22 mouse cellular contexts compared by ENCODE assay signal in the genomic region with DNA sequence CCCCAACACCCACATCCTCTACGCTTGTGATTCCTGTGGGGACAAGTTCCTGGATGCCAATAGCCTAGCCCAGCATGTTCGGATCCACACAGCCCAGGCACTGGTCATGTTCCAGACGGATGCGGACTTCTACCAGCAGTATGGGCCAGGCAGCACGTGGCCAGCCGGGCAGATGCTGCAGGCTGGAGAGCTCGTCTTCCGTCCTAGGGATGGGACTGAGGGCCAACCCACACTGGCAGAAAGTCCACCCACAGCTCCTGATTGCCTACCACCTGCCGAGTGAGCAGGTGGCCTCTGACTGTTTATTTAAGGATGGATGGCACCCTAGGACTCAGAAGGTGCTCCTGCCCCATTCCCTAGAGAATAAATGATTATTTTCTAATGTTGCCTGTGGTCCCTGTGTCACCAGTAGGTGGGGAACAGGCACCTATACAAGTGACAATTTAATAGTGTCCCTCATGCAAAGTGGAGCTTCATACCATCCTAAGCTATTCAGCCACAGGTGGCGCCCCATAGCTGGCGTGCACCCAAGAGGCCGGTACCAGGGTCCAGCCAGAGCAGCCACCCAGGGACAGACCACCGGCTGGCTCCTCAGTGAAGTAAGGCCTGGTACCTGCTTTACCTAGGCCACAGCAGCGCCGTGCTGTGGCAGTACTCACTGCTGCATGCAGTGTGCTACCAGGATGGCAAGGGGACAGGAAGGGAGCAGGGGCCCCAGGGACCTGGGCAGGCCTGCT. TPM values are rescaled to one million over a fixed set of nuclear protein-coding genes. Genes with fewer than 3 reads are reported as not detected.
DNase-seq lines count a peak whose midpoint lies in the region; ATAC-seq and TF ChIP-seq lines count a peak whose summit lies in the region.
"Had no signal": no experiment of that assay in that cellular context is flagged by ENCODE, and none has a peak within 500 bp of the region (broad histone marks: within the 10 kb centered on the region; RNA-seq: fewer than 3 reads in every experiment).

No protein-coding gene starts in this region.

- no peak overlapping the region for H3K4me2 ChIP-seq in heart, postnatal 0 days (ENCODE audit: low read depth, low read length)
- H3K4me2 ChIP-seq in limb, embryonic 12.5 days = no peak overlapping the region
- no peak overlapping the region for H3K4me2 ChIP-seq in intestine, postnatal 0 days (replicated peaks; ENCODE audit: low read depth)
- H3K4me2 ChIP-seq: embryonic facial prominence, embryonic 12.5 days; heart, embryonic 15.5 days; hindbrain, embryonic 15.5 days; liver, embryonic 13.5 days had no signal

- no peak overlapping the region for H3K4me3 ChIP-seq in heart, postnatal 0 days (ENCODE audit: low read depth, low read length)
- no peak overlapping the region for H3K4me3 ChIP-seq in heart, embryonic 10.5 days
- no peak overlapping the region for H3K4me3 ChIP-seq in limb, embryonic 12.5 days (replicated peaks)
- H3K4me3 ChIP-seq in limb, embryonic 10.5 days = no peak overlapping the region
- no peak overlapping the region for H3K4me3 ChIP-seq in intestine, postnatal 0 days (ENCODE audit: low read depth, low read length)
- H3K4me3 ChIP-seq: embryonic facial prominence, embryonic 12.5 days; heart, embryonic 15.5 days; hindbrain, embryonic 15.5 days; liver, embryonic 13.5 days had no signal

- H3K27me3 ChIP-seq in heart, postnatal 0 days (ENCODE audit: control insufficient read depth, insufficient read depth, low read length) = no peaks in the 10 kb centered on the region
- H3K27me3 ChIP-seq in heart, embryonic 10.5 days (ENCODE audit: insufficient read depth, poor library complexity, severe bottlenecking) = no peaks in the 10 kb centered on the region
- H3K27me3 ChIP-seq in limb, embryonic 12.5 days = no peaks in the 10 kb centered on the region
- no peaks in the 10 kb centered on the region for H3K27me3 ChIP-seq in limb, embryonic 10.5 days (ENCODE audit: low read depth, poor library complexity, severe bottlenecking)
- H3K27me3 ChIP-seq in intestine, postnatal 0 days (replicated peaks; ENCODE audit: control insufficient read depth, insufficient read depth, low read length) = no peaks in the 10 kb centered on the region
- H3K27me3 ChIP-seq: embryonic facial prominence, embryonic 12.5 days; heart, embryonic 15.5 days; hindbrain, embryonic 15.5 days; liver, embryonic 13.5 days had no signal

- TF ChIP-seq EP300 in heart, postnatal 0 days (IDR thresholded peaks at IDR 0.05; ENCODE audit: low read depth) = no peak

- TF ChIP-seq CTCF in heart, postnatal 0 days (IDR thresholded peaks at IDR 0.05; ENCODE audit: low read depth) = peak; percentile 18; the same call in 1 of the 2 replicates
- TF ChIP-seq CTCF in intestine, postnatal 0 days (IDR thresholded peaks at IDR 0.05; ENCODE audit: low read depth) = peak; percentile 47

- DNase-seq in heart, postnatal 0 days (ENCODE audit: low spot score) = no peak
- no peak for DNase-seq in heart, embryonic 10.5 days (ENCODE audit: low spot score)
- DNase-seq in limb, embryonic 10.5 days (ENCODE audit: low spot score) = no peak
- peak; percentile 20 for DNase-seq in MN1 (ENCODE audit: low spot score)
- DNase-seq in urinary bladder, postnatal 36 days (ENCODE audit: low spot score in 2 of 2) = no peak
- DNase-seq: adrenal gland, postnatal 25 days; liver, embryonic 13.5 days; lung, postnatal 4 days; midbrain, embryonic 14.5 days; right cerebral cortex, postnatal 25 days had no signal

- no peak overlapping the region for H3K9ac ChIP-seq in heart, postnatal 0 days (replicated peaks; ENCODE audit: low read depth, low read length)
- no peak overlapping the region for H3K9ac ChIP-seq in limb, embryonic 12.5 days (replicated peaks)
- H3K9ac ChIP-seq in intestine, postnatal 0 days (ENCODE audit: low read depth, low read length) = no peak overlapping the region
- H3K9ac ChIP-seq: embryonic facial prominence, embryonic 12.5 days; heart, embryonic 15.5 days; hindbrain, embryonic 15.5 days; liver, embryonic 13.5 days had no signal

- H3K9me3 ChIP-seq in heart, postnatal 0 days (replicated peaks; ENCODE audit: control insufficient read depth, low read length) = no peaks in the 10 kb centered on the region; the same call in 1 of the 2 replicates
- peaks cover 4% of the 10 kb centered on the region for H3K9me3 ChIP-seq in heart, embryonic 10.5 days
- no peaks in the 10 kb centered on the region for H3K9me3 ChIP-seq in limb, embryonic 12.5 days
- H3K9me3 ChIP-seq in limb, embryonic 10.5 days (replicated peaks) = no peaks in the 10 kb centered on the region
- no peaks in the 10 kb centered on the region for H3K9me3 ChIP-seq in intestine, postnatal 0 days (ENCODE audit: control insufficient read depth)
- H3K9me3 ChIP-seq: embryonic facial prominence, embryonic 12.5 days; heart, embryonic 15.5 days; hindbrain, embryonic 15.5 days had no signal

- no peak for ATAC-seq in heart, postnatal 0 days (ENCODE audit: insufficient read depth, low read depth)
- no peak for ATAC-seq in limb, embryonic 12.5 days (ENCODE audit: insufficient number of reproducible peaks, insufficient read depth, low FRiP score, low TSS enrichment, low read depth)
- ATAC-seq in intestine, postnatal 0 days = no peak
- ATAC-seq: CD4-positive, CD25-positive, alpha-beta regulatory T cell, adult 4 months had no signal

- peaks cover 98% of the 10 kb centered on the region for H3K36me3 ChIP-seq in heart, postnatal 0 days (replicated peaks; ENCODE audit: control insufficient read depth, insufficient read depth, low read length)
- H3K36me3 ChIP-seq in heart, embryonic 10.5 days = peaks cover 98% of the 10 kb centered on the region
- peaks cover 100% of the 10 kb centered on the region for H3K36me3 ChIP-seq in limb, embryonic 12.5 days
- H3K36me3 ChIP-seq in limb, embryonic 10.5 days = peaks cover 98% of the 10 kb centered on the region
- H3K36me3 ChIP-seq in intestine, postnatal 0 days (ENCODE audit: control insufficient read depth, insufficient read depth) = peaks cover 94% of the 10 kb centered on the region

- H3K27ac ChIP-seq in heart, postnatal 0 days (ENCODE audit: low read depth) = no peak overlapping the region
- no peak overlapping the region for H3K27ac ChIP-seq in heart, embryonic 10.5 days
- 0 out of 2 replicates have a peak overlapping the region, but pooled peaks have one; percentile 7 for H3K27ac ChIP-seq in limb, embryonic 12.5 days
- no peak overlapping the region for H3K27ac ChIP-seq in limb, embryonic 10.5 days
- no peak overlapping the region for H3K27ac ChIP-seq in intestine, postnatal 0 days (ENCODE audit: low read depth, low read length)
- H3K27ac ChIP-seq: embryonic facial prominence, embryonic 12.5 days; heart, embryonic 15.5 days; hindbrain, embryonic 15.5 days; liver, embryonic 13.5 days had no signal

- 77% methylated on average over 15 of the region's 15 CpGs for WGBS in heart, postnatal 0 days
- 86% methylated on average over 15 of the region's 15 CpGs for WGBS in heart, embryonic 10.5 days
- 88% methylated on average over 15 of the region's 15 CpGs for WGBS in limb, embryonic 12.5 days
- 86% methylated on average over 15 of the region's 15 CpGs for WGBS in limb, embryonic 10.5 days
- WGBS in intestine, postnatal 0 days = 82% methylated on average over 15 of the region's 15 CpGs

- no peaks in the 10 kb centered on the region for H3K4me1 ChIP-seq in heart, postnatal 0 days (ENCODE audit: control insufficient read depth, insufficient read depth)
- peaks cover 14% of the 10 kb centered on the region; the same call in 1 of the 2 replicates for H3K4me1 ChIP-seq in heart, embryonic 10.5 days
- H3K4me1 ChIP-seq in limb, embryonic 12.5 days (replicated peaks) = no peaks in the 10 kb centered on the region
- H3K4me1 ChIP-seq in limb, embryonic 10.5 days = no peaks in the 10 kb centered on the region
- no peaks in the 10 kb centered on the region for H3K4me1 ChIP-seq in intestine, postnatal 0 days (replicated peaks; ENCODE audit: control insufficient read depth, insufficient read depth, low read length)
- H3K4me1 ChIP-seq: embryonic facial prominence, embryonic 12.5 days; heart, embryonic 15.5 days; hindbrain, embryonic 15.5 days had no signal

RNA-seq across cellular contexts. Expression of a gene that starts 22.6 kb away (rescaled TPM):
- total RNA-seq in heart, postnatal 0 days (2014; rRNA removed; ENCODE audit: low replicate concordance) = 28.1 and 32.7 TPM in 2 replicates
- 16.2 and 18.1 TPM in 2 replicates for polyA plus RNA-seq in heart, postnatal 0 days (2015; fragmentation: Nextera tagmentation; extraction: Ambion mirVana)
- polyA plus RNA-seq in heart, embryonic 10.5 days (2016; fragmentation: Nextera tagmentation; extraction: Ambion mirVana) = 31.5 and 33.7 TPM in 2 replicates
- 59.0 and 61.1 TPM in 2 replicates for polyA plus RNA-seq in limb, embryonic 12.5 days (2016; fragmentation: Nextera tagmentation; extraction: Ambion mirVana)
- 60.6 and 66.5 TPM in 2 replicates for polyA plus RNA-seq in limb, embryonic 10.5 days (2016; fragmentation: Nextera tagmentation; extraction: Ambion mirVana)
- 9.7 and 9.8 TPM in 2 replicates for polyA plus RNA-seq in intestine, postnatal 0 days (2015; fragmentation: Nextera tagmentation; extraction: Ambion mirVana)

RNA-seq across cellular contexts. Expression of a gene that starts 31.1 kb away (rescaled TPM):
- not detected in 2 replicates for total RNA-seq in heart, postnatal 0 days (2014; rRNA removed; ENCODE audit: low replicate concordance)
- not detected in 2 replicates for polyA plus RNA-seq in heart, postnatal 0 days (2015; fragmentation: Nextera tagmentation; extraction: Ambion mirVana)
- not detected in 2 replicates for polyA plus RNA-seq in heart, embryonic 10.5 days (2016; fragmentation: Nextera tagmentation; extraction: Ambion mirVana)
- polyA plus RNA-seq in limb, embryonic 12.5 days (2016; fragmentation: Nextera tagmentation; extraction: Ambion mirVana) = not detected in 2 replicates
- not detected in 2 replicates for polyA plus RNA-seq in limb, embryonic 10.5 days (2016; fragmentation: Nextera tagmentation; extraction: Ambion mirVana)
- polyA plus RNA-seq in intestine, postnatal 0 days (2015; fragmentation: Nextera tagmentation; extraction: Ambion mirVana) = not detected in 2 replicates
- total RNA-seq: adrenal gland, postnatal 25 days; common myeloid progenitor, adult 5-6 weeks; gastrocnemius, postnatal 4 days had no signal
- polyA plus RNA-seq: CD4-positive, CD25-positive, alpha-beta regulatory T cell, adult 4 months; embryonic facial prominence, embryonic 12.5 days; heart, embryonic 15.5 days; kidney, embryonic 14.5 days; liver, embryonic 13.5 days; neural tube, embryonic 11.5 days had no signal

RNA-seq across cellular contexts. Expression of a gene that starts 46.4 kb away (rescaled TPM):
- 556 and 673 TPM in 2 replicates for total RNA-seq in heart, postnatal 0 days (2014; rRNA removed; ENCODE audit: low replicate concordance)
- polyA plus RNA-seq in heart, postnatal 0 days (2015; fragmentation: Nextera tagmentation; extraction: Ambion mirVana) = 195 and 203 TPM in 2 replicates
- polyA plus RNA-seq in heart, embryonic 10.5 days (2016; fragmentation: Nextera tagmentation; extraction: Ambion mirVana) = 61.5 and 132 TPM in 2 replicates
- 0.08 TPM in 1 of 2 replicates, not detected in the other for polyA plus RNA-seq in limb, embryonic 12.5 days (2016; fragmentation: Nextera tagmentation; extraction: Ambion mirVana)
- polyA plus RNA-seq in limb, embryonic 10.5 days (2016; fragmentation: Nextera tagmentation; extraction: Ambion mirVana) = 0.05 and 0.06 TPM in 2 replicates
- polyA plus RNA-seq in intestine, postnatal 0 days (2015; fragmentation: Nextera tagmentation; extraction: Ambion mirVana) = 4.7 and 8.0 TPM in 2 replicates
- total RNA-seq: common myeloid progenitor, adult 5-6 weeks had no signal
- polyA plus RNA-seq: CD4-positive, CD25-positive, alpha-beta regulatory T cell, adult 4 months; embryonic facial prominence, embryonic 12.5 days; hindbrain, embryonic 15.5 days; kidney, embryonic 14.5 days; midbrain, embryonic 14.5 days; neural tube, embryonic 11.5 days had no signal

RNA-seq across cellular contexts. Expression of a gene that starts 51.2 kb away (rescaled TPM):
- 0.23 and 0.65 TPM in 2 replicates for total RNA-seq in heart, postnatal 0 days (2014; rRNA removed; ENCODE audit: low replicate concordance)
- polyA plus RNA-seq in heart, postnatal 0 days (2015; fragmentation: Nextera tagmentation; extraction: Ambion mirVana) = 0.58 and 0.87 TPM in 2 replicates
- polyA plus RNA-seq in heart, embryonic 10.5 days (2016; fragmentation: Nextera tagmentation; extraction: Ambion mirVana) = 0.93 and 1.3 TPM in 2 replicates
- polyA plus RNA-seq in limb, embryonic 12.5 days (2016; fragmentation: Nextera tagmentation; extraction: Ambion mirVana) = not detected in 2 replicates
- polyA plus RNA-seq in limb, embryonic 10.5 days (2016; fragmentation: Nextera tagmentation; extraction: Ambion mirVana) = not detected in 2 replicates
- polyA plus RNA-seq in intestine, postnatal 0 days (2015; fragmentation: Nextera tagmentation; extraction: Ambion mirVana) = not detected in 2 replicates
- total RNA-seq: adrenal gland, postnatal 25 days; common myeloid progenitor, adult 5-6 weeks; layer of hippocampus, adult 8-10 months; left cerebral cortex, postnatal 10 days had no signal
- polyA plus RNA-seq: CD4-positive, CD25-positive, alpha-beta regulatory T cell, adult 4 months; embryonic facial prominence, embryonic 12.5 days; hindbrain, embryonic 15.5 days; liver, embryonic 13.5 days; midbrain, embryonic 14.5 days; neural tube, embryonic 11.5 days had no signal
